Mouse (Mus musculus) left cerebral cortex, adult 18-20 months (tissue): ENCODE measurements around the gene Ganab. TPM values are rescaled to one million over a fixed set of nuclear protein-coding genes. Genes with fewer than 3 reads are reported as not detected.
"Not testable (repeated sequence)": the region's sequence is repeated elsewhere in the genome, so short reads cannot be mapped to it uniquely, and the experiment has no call there.

Experiments used
- DNase-seq, 2 experiments: peaks; one replicate each; pipeline ENCODE4 v3.0.0; 2021 to 2022; ENCODE audit warnings: low spot score in 2 of 2, mixed read lengths in 1 of 2
- total RNA-seq, 2 experiments: library from RNA; stranded (reverse); gene quantifications; 2 replicates each; pipeline ENCODE4 v1.2.3; 2021

Ganab gene
- total RNA-seq, 2 experiments from 2014 or later: 93.2 to 93.8 TPM

GRCm38 (mm10) chr19:8887585-8888463 is 10.0 kb upstream of the Ganab start:
- DNase-seq: no peak

GRCm38 (mm10) chr19:8888511-8889385 is 9.1 kb upstream of the Ganab start, which contains the start of the genes 1810009A15Rik and Gm49416:
TSS of gene 1810009A15Rik (plus strand) at chr19:8888853.
TSS of gene Gm49416 (plus strand) at chr19:8888926.
- DNase-seq: peak; percentile 93 to 94

GRCm38 (mm10) chr19:8892829-8893766 is 4.8 kb upstream of the Ganab start, which contains the start of gene Ints5:
TSS of gene Ints5 (plus strand) at chr19:8893005.
- peak; percentile 84 to 87 for DNase-seq

GRCm38 (mm10) chr19:8895397-8895960 is 2.4 kb upstream of the Ganab start:
- no peak for DNase-seq

GRCm38 (mm10) chr19:8896231-8896630 is 1.6 kb upstream of the Ganab start:
- not testable (repeated sequence) for DNase-seq

- not testable (repeated sequence) for DNase-seq
These were observed 533 bp upstream of the Ganab start for GRCm38 (mm10) chr19:8897211-8897864.

- no peak for DNase-seq
These were observed 705 bp downstream of the Ganab start for GRCm38 (mm10) chr19:8898576-8898975.

- DNase-seq: no peak
These were observed 1.2 kb downstream of the Ganab start for GRCm38 (mm10) chr19:8899079-8899478.

- DNase-seq: no peak
These were observed 5.5 kb downstream of the Ganab start for GRCm38 (mm10) chr19:8903412-8903811.

GRCm38 (mm10) chr19:8908531-8908930 is 10.7 kb downstream of the Ganab start:
- no peak for DNase-seq

GRCm38 (mm10) chr19:8911810-8912209 is 13.9 kb downstream of the Ganab start:
- peak in 1 of 2 experiments; percentile 53 for DNase-seq

GRCm38 (mm10) chr19:8914212-8914611 is 16.3 kb downstream of the Ganab start:
- DNase-seq: peak in 1 of 2 experiments; percentile 54

- DNase-seq: no peak
These were observed 21.1 kb downstream of the Ganab start for GRCm38 (mm10) chr19:8919000-8919399.

GRCm38 (mm10) chr19:8919684-8920072 is 21.8 kb downstream of the Ganab start:
- DNase-seq: no peak

- peak; percentile 95 to 96 for DNase-seq
These were observed 22.3 kb downstream of the Ganab start, which contains the start of gene B3gat3 for GRCm38 (mm10) chr19:8920073-8920736. TSS of gene B3gat3 (plus strand) at chr19:8920374.

- DNase-seq: no peak
These were observed 23.0 kb downstream of the Ganab start for GRCm38 (mm10) chr19:8920836-8921291.

- DNase-seq: no peak
These were observed 23.9 kb downstream of the Ganab start for GRCm38 (mm10) chr19:8921741-8922140.

GRCm38 (mm10) chr19:8926766-8927165 is 28.9 kb downstream of the Ganab start:
- no peak for DNase-seq
